Mouse (Mus musculus) forebrain, embryonic 16.5 days (tissue): ENCODE measurements around the gene Ralgps2. TPM values are rescaled to one million over a fixed set of nuclear protein-coding genes. Genes with fewer than 3 reads are reported as not detected.

ENCODE experiments used
- ATAC-seq: fragments of 200-750 bp; cut with Nextera tagmentation; 2 replicates; pipeline ENCODE4 v1.8.0; 2017; ENCODE audit warnings: mild to moderate bottlenecking, moderate library complexity
- H3K27ac ChIP-seq: fragments of 300-500 bp; sonication (generic); 2 replicates; pipeline ENCODE4 v1.5.1; 2014; ENCODE audit warnings: low read length, control low read depth
- H3K27me3 ChIP-seq: fragments of 300-500 bp; sonication (generic); replicated peaks from 2 replicates; pipeline ENCODE4 v1.6.1; 2014; ENCODE audit warnings: low read length; ENCODE audit not compliant: control insufficient read depth, insufficient read depth
- H3K36me3 ChIP-seq: fragments of 300-500 bp; sonication (generic); 2 replicates; pipeline ENCODE4 v1.6.1; 2014; ENCODE audit not compliant: control insufficient read depth, insufficient read depth
- H3K4me1 ChIP-seq: fragments of 300-500 bp; sonication (generic); replicated peaks from 2 replicates; pipeline ENCODE4 v1.6.1; 2014; ENCODE audit warnings: low read length; ENCODE audit not compliant: control insufficient read depth, insufficient read depth
- H3K4me2 ChIP-seq: fragments of 300-500 bp; sonication (generic); 2 replicates; pipeline ENCODE4 v1.6.1; 2014; ENCODE audit warnings: mild to moderate bottlenecking, low read length, control low read depth
- H3K4me3 ChIP-seq: fragments of 300-500 bp; sonication (generic); replicated peaks from 2 replicates; pipeline ENCODE4 v1.5.1; 2014; ENCODE audit warnings: mild to moderate bottlenecking, low read length, control low read depth
- H3K9ac ChIP-seq: fragments of 300-500 bp; sonication (generic); replicated peaks from 2 replicates; pipeline ENCODE4 v1.6.1; 2014; ENCODE audit warnings: low read depth, low read length, control low read depth
- H3K9me3 ChIP-seq: fragments of 300-500 bp; sonication (generic); 2 replicates; pipeline ENCODE4 v1.6.1; 2016; ENCODE audit warnings: low read length; ENCODE audit not compliant: control insufficient read depth
- WGBS: fragments of 180-500 bp; shearing (Covaris S2); extraction: QIAGEN DNeasy Blood & Tissue Kit; methylation state at CpG from one replicate; pipeline ENCODE4 v1.1.7; 2014; 5-methylcytosine and 5-hydroxymethylcytosine counted together
- polyA plus RNA-seq: library from polyadenylated mRNA; unstranded; fragments of >200 nt; fragmentation: Nextera tagmentation; extraction: Ambion mirVana; gene quantifications from 2 replicates; pipeline ENCODE4 v1.2.1, GENCODE M21; 2015

Gene Ralgps2
- polyA plus RNA-seq, 1 experiment from 2014 or later, result 135 TPM

GRCm38 (mm10) chr1:156819236-156819635, 120.2 kb downstream of the Ralgps2 start:
- Histone ChIP-seq H3K4me1 (no peaks in the 10 kb centered on the region), H3K4me3 (no peak overlapping the region), H3K9me3 (no peaks in the 10 kb centered on the region), H3K36me3 (peaks cover 25% of the 10 kb centered on the region), H3K27me3 (no peaks in the 10 kb centered on the region), H3K9ac (no peak overlapping the region), H3K4me2 (no peak overlapping the region), H3K27ac (no peak overlapping the region)
- 94% methylated on average over 1 of the region's 1 CpGs for WGBS
- no peak for ATAC-seq

- Histone ChIP-seq H3K4me2 (no peak overlapping the region), H3K36me3 (peaks cover 22% of the 10 kb centered on the region), H3K9me3 (no peaks in the 10 kb centered on the region), H3K4me3 (no peak overlapping the region), H3K9ac (no peak overlapping the region), H3K27me3 (no peaks in the 10 kb centered on the region), H3K4me1 (peaks cover 4% of the 10 kb centered on the region), H3K27ac (no peak overlapping the region)
- 85% methylated on average over 6 of the region's 6 CpGs for WGBS
- no peak for ATAC-seq
Measured at GRCm38 (mm10) chr1:156813485-156813884, 125.9 kb downstream of the Ralgps2 start.

GRCm38 (mm10) chr1:156812716-156813115, 126.7 kb downstream of the Ralgps2 start:
- no peak overlapping the region for H3K9ac ChIP-seq
- H3K4me1 ChIP-seq, result peaks cover 8% of the 10 kb centered on the region
- H3K27me3 ChIP-seq, result no peaks in the 10 kb centered on the region
- no peak for ATAC-seq
- H3K4me2 ChIP-seq, result no peak overlapping the region
- 83% methylated on average over 8 of the region's 8 CpGs for WGBS
- no peak overlapping the region for H3K4me3 ChIP-seq
- no peak overlapping the region for H3K27ac ChIP-seq
- H3K9me3 ChIP-seq, result no peaks in the 10 kb centered on the region
- peaks cover 18% of the 10 kb centered on the region for H3K36me3 ChIP-seq

GRCm38 (mm10) chr1:156811928-156812327, 127.5 kb downstream of the Ralgps2 start:
- ATAC-seq, result no peak
- Histone ChIP-seq H3K4me1 (peaks cover 8% of the 10 kb centered on the region), H3K9me3 (no peaks in the 10 kb centered on the region), H3K4me2 (no peak overlapping the region), H3K4me3 (no peak overlapping the region), H3K27me3 (no peaks in the 10 kb centered on the region), H3K27ac (no peak overlapping the region), H3K36me3 (peaks cover 12% of the 10 kb centered on the region; the same call in 1 of the 2 replicates), H3K9ac (no peak overlapping the region)
- 81% methylated on average over 7 of the region's 7 CpGs for WGBS

GRCm38 (mm10) chr1:156808332-156808731, 131.1 kb downstream of the Ralgps2 start:
- 0 out of 2 replicates have a peak, but pooled peaks have one; percentile 23 for ATAC-seq
- 57% methylated on average over 10 of the region's 10 CpGs for WGBS
- Histone ChIP-seq H3K9me3 (no peaks in the 10 kb centered on the region), H3K36me3 (peaks cover 11% of the 10 kb centered on the region; the same call in 1 of the 2 replicates), H3K4me2 (no peak overlapping the region), H3K4me1 (peaks cover 8% of the 10 kb centered on the region), H3K4me3 (no peak overlapping the region), H3K9ac (no peak overlapping the region), H3K27ac (no peak overlapping the region), H3K27me3 (no peaks in the 10 kb centered on the region)

GRCm38 (mm10) chr1:156801276-156801675, 138.2 kb downstream of the Ralgps2 start:
- H3K27me3 ChIP-seq, result no peaks in the 10 kb centered on the region
- no peak for ATAC-seq
- H3K4me1 ChIP-seq, result peaks cover 3% of the 10 kb centered on the region; the same call in 1 of the 2 replicates
- no peak overlapping the region for H3K4me3 ChIP-seq
- H3K9ac ChIP-seq, result no peak overlapping the region
- WGBS, result 68% methylated on average over 6 of the region's 6 CpGs
- no peaks in the 10 kb centered on the region for H3K9me3 ChIP-seq
- H3K4me2 ChIP-seq, result no peak overlapping the region
- H3K27ac ChIP-seq, result no peak overlapping the region
- peaks cover 6% of the 10 kb centered on the region; the same call in 1 of the 2 replicates for H3K36me3 ChIP-seq

- H3K27me3 ChIP-seq, result no peaks in the 10 kb centered on the region
- WGBS, result 83% methylated on average over 9 of the region's 9 CpGs
- ATAC-seq, result no peak
Measured at GRCm38 (mm10) chr1:156796251-156796650, 143.2 kb downstream of the Ralgps2 start.

GRCm38 (mm10) chr1:156789844-156790490, 149.5 kb downstream of the Ralgps2 start:
- H3K4me3 ChIP-seq, result no peak overlapping the region
- no peak overlapping the region for H3K9ac ChIP-seq
- H3K4me1 ChIP-seq, result 0 out of 2 replicates have a peak, but pooled peaks cover 3% of the 10 kb centered on the region
- no peaks in the 10 kb centered on the region for H3K27me3 ChIP-seq
- H3K27ac ChIP-seq, result no peak overlapping the region
- WGBS, result 9% methylated on average over 5 of the region's 5 CpGs
- no peak overlapping the region for H3K4me2 ChIP-seq
- H3K9me3 ChIP-seq, result no peaks in the 10 kb centered on the region
- ATAC-seq, result no peak
- H3K36me3 ChIP-seq, result no peaks in the 10 kb centered on the region

More at GRCm38 (mm10) chr1:156796251-156796650, 143.2 kb downstream of the Ralgps2 start:
- H3K9me3 ChIP-seq, result no peaks in the 10 kb centered on the region
- H3K4me1 ChIP-seq, result no peaks in the 10 kb centered on the region
- H3K4me2 ChIP-seq, result no peak overlapping the region
- H3K27ac ChIP-seq, result no peak overlapping the region
- H3K9ac ChIP-seq, result no peak overlapping the region
- no peaks in the 10 kb centered on the region for H3K36me3 ChIP-seq
- no peak overlapping the region for H3K4me3 ChIP-seq

GRCm38 (mm10) chr1:156787164-156787863, 152.1 kb downstream of the Ralgps2 start:
- Histone ChIP-seq H3K9me3 (no peaks in the 10 kb centered on the region), H3K9ac (no peak overlapping the region), H3K36me3 (no peaks in the 10 kb centered on the region), H3K27me3 (no peaks in the 10 kb centered on the region), H3K4me1 (peaks cover 5% of the 10 kb centered on the region; the same call in 1 of the 2 replicates), H3K4me2 (no peak overlapping the region), H3K27ac (no peak overlapping the region), H3K4me3 (no peak overlapping the region)
- 27% methylated on average over 6 of the region's 6 CpGs for WGBS
- ATAC-seq, result no peak
